Mouse (Mus musculus): ENCODE data around the gene Gm49318.

GRCm38 (mm10) chr9:22041832-22042231, 29.2 kb downstream of the Gm49318 start:
- no peak for TF ChIP-seq CTCF (IDR thresholded peaks at IDR 0.05; ENCODE audit: low read depth, low read length)
- TF ChIP-seq POLR2AphosphoS5 (IDR thresholded peaks at IDR 0.05; ENCODE audit: insufficient replicate concordance, low read depth, low read length) = no peak
- TF ChIP-seq TAL1 (conservative IDR thresholded peaks at IDR 0.05; ENCODE audit: low read depth, low read length) = no peak
- no peak for TF ChIP-seq GATA1 (IDR thresholded peaks at IDR 0.05; ENCODE audit: borderline replicate concordance, low read length)

All from G1E (cell line).